Mouse (Mus musculus) adrenal gland, postnatal 10 days (tissue): Measurements from ENCODE around the gene Cldn34c3. TPM values are rescaled to one million over a fixed set of nuclear protein-coding genes. Genes with fewer than 3 reads are reported as not detected.
"Not testable (repeated sequence)": the region's sequence is repeated elsewhere in the genome, so short reads cannot be mapped to it uniquely, and the experiment has no call there.

ENCODE experiments used
- DNase-seq: peaks from one replicate; pipeline ENCODE4 v3.0.0; 2021; ENCODE audit warnings: mixed read lengths
- long read RNA-seq, 2 experiments: library from polyadenylated mRNA; stranded (forward); transcript quantifications; one replicate each; pipeline ENCODE4 v2.0.0; 2021
- total RNA-seq, 2 experiments: library from RNA; stranded (reverse); gene quantifications; 2 replicates each; pipeline ENCODE4 v1.2.3; 2021

The Cldn34c3 gene
- not detected for total RNA-seq
- long read RNA-seq, experiment 1, partial matches to known transcripts = 0 of 1 reads
- long read RNA-seq, experiment 1, other reads (novel, unspliced or antisense) = 1 of 1 reads
- long read RNA-seq, experiment 2 = 0 reads

DNA sequence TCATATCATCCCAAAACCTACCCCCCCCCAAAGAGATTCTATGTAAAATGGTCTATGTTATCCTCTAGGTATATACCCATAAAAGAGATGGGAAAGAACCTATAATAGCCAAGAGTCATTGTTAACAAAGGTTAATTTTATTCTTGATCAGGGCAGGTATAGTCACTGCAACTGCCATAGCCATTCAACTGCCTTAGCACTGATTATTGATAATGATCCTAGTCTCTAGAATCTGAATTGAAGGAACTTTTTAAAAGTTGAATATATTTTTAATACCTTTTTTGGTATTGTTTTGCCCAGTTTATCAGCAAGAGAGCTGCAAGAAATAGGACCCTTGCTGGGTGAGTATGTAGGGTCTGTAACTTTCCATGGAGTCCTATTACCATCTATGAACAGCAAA lies at the start of gene Cldn34c3:
Gene Cldn34c3, plus strand, starts transcription at position 301 of the 400 bp plus-strand sequence.
- DNase-seq = not testable (repeated sequence)

Other genes with a start within 250 kb of the Cldn34c3 start
- 1 to 10 TPM in 1 of 2 experiments, not detected in 1; 2.2 TPM for gene Cldn34c2, start 212.0 kb upstream of the Cldn34c3 start, total RNA-seq
- gene Gm17467, start 88.9 kb upstream of the Cldn34c3 start, total RNA-seq = not detected